Mouse (Mus musculus) limb, embryonic 11.5 days (tissue): Measurements from ENCODE around the gene Tgtp2. TPM values are rescaled to one million over a fixed set of nuclear protein-coding genes. Genes with fewer than 3 reads are reported as not detected.
A peak's percentile ranks its signal among the peaks of the same experiment; 100 is the strongest.
"Not testable (repeated sequence)": the region's sequence is repeated elsewhere in the genome, so short reads cannot be mapped to it uniquely, and the experiment has no call there.

Experiments
- ATAC-seq: fragments of 200-750 bp; cut with Nextera tagmentation; 2 replicates; pipeline ENCODE4 v1.8.0; 2017; ENCODE audit warnings: low read depth; ENCODE audit not compliant: insufficient number of reproducible peaks, low FRiP score, low TSS enrichment
- DNase-seq: peaks from one replicate; pipeline ENCODE4 v3.0.0-alpha.2; 2015; ENCODE audit warnings: low spot score
- H3K27ac ChIP-seq: fragments of 300-500 bp; sonication (generic); replicated peaks from 2 replicates; pipeline ENCODE4 v1.5.1; 2014; ENCODE audit warnings: low read depth, mild to moderate bottlenecking, low read length
- H3K27me3 ChIP-seq: fragments of 300-500 bp; sonication (generic); 2 replicates; pipeline ENCODE4 v1.6.1; 2014; ENCODE audit warnings: mild to moderate bottlenecking, low read length, mixed read lengths; ENCODE audit not compliant: control insufficient read depth, insufficient read depth
- H3K36me3 ChIP-seq: fragments of 300-500 bp; sonication (generic); 2 replicates; pipeline ENCODE4 v1.6.1; 2014; ENCODE audit warnings: mild to moderate bottlenecking, low read length, moderate library complexity, mixed read lengths; ENCODE audit not compliant: control insufficient read depth, insufficient read depth
- H3K4me1 ChIP-seq: fragments of 300-500 bp; sonication (generic); 2 replicates; pipeline ENCODE4 v1.6.1; 2014; ENCODE audit warnings: low read length, mixed read lengths; ENCODE audit not compliant: control insufficient read depth, insufficient read depth
- H3K4me2 ChIP-seq: fragments of 300-500 bp; sonication (generic); 2 replicates; pipeline ENCODE4 v1.6.1; 2014; ENCODE audit warnings: low read depth, mild to moderate bottlenecking, moderate library complexity; ENCODE audit not compliant: severe bottlenecking
- H3K4me3 ChIP-seq: fragments of 300-500 bp; sonication (generic); 2 replicates; pipeline ENCODE4 v1.5.1; 2014; ENCODE audit warnings: low read depth, low read length
- H3K9ac ChIP-seq: fragments of 300-500 bp; sonication (generic); 2 replicates; pipeline ENCODE4 v1.6.1; 2014; ENCODE audit warnings: mild to moderate bottlenecking, low read length
- H3K9me3 ChIP-seq: fragments of 300-500 bp; sonication (generic); 2 replicates; pipeline ENCODE4 v1.6.1; 2016; ENCODE audit warnings: low read length; ENCODE audit not compliant: control insufficient read depth
- WGBS: fragments of 180-500 bp; shearing (Covaris S2); extraction: QIAGEN DNeasy Blood & Tissue Kit; methylation state at CpG from one replicate; pipeline ENCODE4 v1.1.7; 2014; 5-methylcytosine and 5-hydroxymethylcytosine counted together
- polyA plus RNA-seq: library from polyadenylated mRNA; unstranded; fragments of >200 nt; fragmentation: Nextera tagmentation; extraction: Ambion mirVana; gene quantifications from 2 replicates; pipeline ENCODE4 v1.2.1, GENCODE M21; 2014

Gene Tgtp2
- polyA plus RNA-seq = not detected in 2 replicates

- not testable (repeated sequence) for DNase-seq, H3K4me2 ChIP-seq, H3K9ac ChIP-seq, H3K27me3 ChIP-seq, H3K27ac ChIP-seq, H3K4me1 ChIP-seq, H3K9me3 ChIP-seq, H3K36me3 ChIP-seq, ATAC-seq, H3K4me3 ChIP-seq
- WGBS = 80% methylated on average over 5 of the region's 5 CpGs
These were observed at the start of gene Tgtp2 for GRCm38 (mm10) chr11:49063713-49064469. Gene Tgtp2 (minus strand): TSS chr11:49064206.

DNA sequence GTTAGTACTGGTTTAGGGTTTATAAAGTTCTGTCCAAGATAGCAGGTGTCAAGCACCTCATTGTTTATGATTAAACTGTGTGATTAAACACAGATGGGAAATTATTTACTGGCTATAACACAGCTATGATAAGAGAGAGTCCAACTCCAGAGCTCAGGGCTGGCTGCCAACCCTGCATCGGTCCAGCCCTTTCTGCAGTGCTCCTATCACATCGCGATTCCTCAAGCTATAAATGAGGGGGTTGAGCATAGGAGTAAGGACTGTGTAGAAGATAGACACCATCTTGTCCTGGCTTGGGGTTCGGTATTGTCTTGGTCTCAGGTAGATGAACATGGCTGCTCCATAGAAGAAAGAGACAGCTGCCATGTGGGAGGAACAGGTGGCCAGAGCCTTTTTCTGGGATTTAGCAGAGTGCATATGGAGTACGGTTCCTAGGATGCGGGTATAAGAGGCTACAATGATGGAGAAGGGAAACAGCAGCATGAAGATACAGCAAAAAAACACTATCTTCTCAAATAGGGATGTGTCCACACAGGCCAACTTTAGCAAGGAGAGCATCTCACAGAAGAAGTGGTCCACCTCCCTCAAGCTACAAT lies 48.7 kb upstream of the Tgtp2 start:
- Histone ChIP-seq H3K27me3 (no peaks in the 10 kb centered on the region), H3K4me1 (no peaks in the 10 kb centered on the region), H3K4me3 (no peak overlapping the region), H3K9ac (no peak overlapping the region), H3K36me3 (no peaks in the 10 kb centered on the region), H3K9me3 (no peaks in the 10 kb centered on the region), H3K27ac (no peak overlapping the region), H3K4me2 (no peak overlapping the region)
- WGBS = 84% methylated on average over 6 of the region's 6 CpGs
- DNase-seq = no peak
- no peak for ATAC-seq

GRCm38 (mm10) chr11:49111000-49111399 lies 47.0 kb upstream of the Tgtp2 start:
- Histone ChIP-seq H3K9ac (no peak overlapping the region), H3K4me2 (no peak overlapping the region), H3K4me3 (no peak overlapping the region), H3K27me3 (no peaks in the 10 kb centered on the region), H3K9me3 (no peaks in the 10 kb centered on the region), H3K27ac (no peak overlapping the region), H3K4me1 (no peaks in the 10 kb centered on the region), H3K36me3 (no peaks in the 10 kb centered on the region)
- DNase-seq = no peak
- WGBS = 75% methylated on average over 1 of the region's 1 CpGs
- ATAC-seq = no peak

- Histone ChIP-seq H3K4me1 (no peaks in the 10 kb centered on the region), H3K27ac (no peak overlapping the region), H3K27me3 (no peaks in the 10 kb centered on the region), H3K9me3 (no peaks in the 10 kb centered on the region), H3K36me3 (no peaks in the 10 kb centered on the region), H3K9ac (no peak overlapping the region), H3K4me3 (no peak overlapping the region), H3K4me2 (no peak overlapping the region)
- WGBS = 19% methylated on average over 1 of the region's 1 CpGs
- ATAC-seq = no peak
- peak; percentile 47 for DNase-seq
These were observed 44.8 kb upstream of the Tgtp2 start for GRCm38 (mm10) chr11:49108833-49109232.

GRCm38 (mm10) chr11:49107650-49108537 lies 43.9 kb upstream of the Tgtp2 start:
- ATAC-seq = no peak
- Histone ChIP-seq H3K4me1 (no peaks in the 10 kb centered on the region), H3K4me3 (no peak overlapping the region), H3K9me3 (no peaks in the 10 kb centered on the region), H3K27me3 (no peaks in the 10 kb centered on the region), H3K9ac (no peak overlapping the region), H3K36me3 (no peaks in the 10 kb centered on the region), H3K4me2 (no peak overlapping the region), H3K27ac (no peak overlapping the region)
- no peak for DNase-seq
- WGBS = 56% methylated on average over 10 of the region's 10 CpGs

DNA sequence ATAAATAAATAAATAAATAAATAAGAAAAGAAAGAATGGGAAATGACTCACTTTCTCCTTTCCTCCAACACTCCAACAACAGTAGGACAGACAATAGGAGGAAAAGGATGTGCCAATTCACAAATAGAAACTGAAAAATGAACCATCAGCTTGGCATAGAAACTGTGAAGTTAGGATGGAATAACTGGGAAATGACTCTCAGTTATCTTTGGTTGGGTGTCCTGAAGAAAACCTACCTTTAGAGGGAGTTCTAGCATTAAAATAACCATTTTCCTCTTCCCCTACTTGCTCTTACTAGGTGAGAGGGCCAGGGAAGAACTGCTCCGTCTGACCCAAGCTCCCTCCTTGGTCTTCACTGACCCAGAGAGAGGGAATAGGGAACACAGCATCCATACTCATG lies 41.7 kb upstream of the Tgtp2 start:
- Histone ChIP-seq H3K27me3 (no peaks in the 10 kb centered on the region), H3K4me1 (no peaks in the 10 kb centered on the region), H3K36me3 (no peaks in the 10 kb centered on the region), H3K4me3 (no peak overlapping the region), H3K4me2 (no peak overlapping the region), H3K9ac (no peak overlapping the region), H3K27ac (no peak overlapping the region), H3K9me3 (no peaks in the 10 kb centered on the region)
- ATAC-seq (no peak), DNase-seq (no peak)
- 76% methylated on average over 1 of the region's 1 CpGs for WGBS

- 16% methylated on average over 8 of the region's 8 CpGs for WGBS
These were observed 39.2 kb upstream of the Tgtp2 start for GRCm38 (mm10) chr11:49103047-49103693.

GRCm38 (mm10) chr11:49101500-49101899 lies 37.5 kb upstream of the Tgtp2 start:
- ATAC-seq = no peak

More at GRCm38 (mm10) chr11:49103047-49103693, 39.2 kb upstream of the Tgtp2 start:
- DNase-seq (peak; percentile 94), ATAC-seq (peak; percentile 26; the same call in 1 of the 2 replicates)
- Histone ChIP-seq H3K4me1 (no peaks in the 10 kb centered on the region), H3K36me3 (no peaks in the 10 kb centered on the region), H3K4me2 (no peak overlapping the region), H3K9ac (no peak overlapping the region), H3K9me3 (no peaks in the 10 kb centered on the region), H3K27ac (no peak overlapping the region), H3K27me3 (no peaks in the 10 kb centered on the region), H3K4me3 (no peak overlapping the region)

More at GRCm38 (mm10) chr11:49101500-49101899, 37.5 kb upstream of the Tgtp2 start:
- Histone ChIP-seq H3K4me3 (no peak overlapping the region), H3K4me2 (no peak overlapping the region), H3K9me3 (no peaks in the 10 kb centered on the region), H3K9ac (no peak overlapping the region), H3K27me3 (no peaks in the 10 kb centered on the region), H3K27ac (no peak overlapping the region), H3K4me1 (no peaks in the 10 kb centered on the region), H3K36me3 (no peaks in the 10 kb centered on the region)
- WGBS = 58% methylated on average over 5 of the region's 5 CpGs
- DNase-seq = peak; percentile 17
